Mouse (Mus musculus) kidney, adult 18-20 months (tissue): ENCODE results near the gene Gm21409.
"Not testable (repeated sequence)": the region's sequence is repeated elsewhere in the genome, so short reads cannot be mapped to it uniquely, and the experiment has no call there.

Source experiments
- DNase-seq: peaks from one replicate; pipeline ENCODE4 v3.0.0; 2021

Gm21409 gene

GRCm38 (mm10) chrY:84746385-84746784 is at the start of gene Gm21409:
Gene Gm21409 (plus strand): TSS chrY:84746685.
- DNase-seq, result not testable (repeated sequence)
